Mouse (Mus musculus) liver, adult 2 months (tissue): ENCODE measurements around the gene Plcb3.

ENCODE experiments used
- CTCF ChIP-seq: fragments of 200-500 bp; IDR thresholded peaks from 2 replicates; pipeline ENCODE4 v1.5.1; 2011; ENCODE audit warnings: low read depth, low read length, control low read depth
- POLR2A ChIP-seq: fragments of 200-500 bp; IDR thresholded peaks from 2 replicates; pipeline ENCODE4 v1.6.1; 2011; ENCODE audit warnings: low read length, control low read depth; ENCODE audit not compliant: insufficient read depth; ENCODE audit errors: extremely low read depth

DNA sequence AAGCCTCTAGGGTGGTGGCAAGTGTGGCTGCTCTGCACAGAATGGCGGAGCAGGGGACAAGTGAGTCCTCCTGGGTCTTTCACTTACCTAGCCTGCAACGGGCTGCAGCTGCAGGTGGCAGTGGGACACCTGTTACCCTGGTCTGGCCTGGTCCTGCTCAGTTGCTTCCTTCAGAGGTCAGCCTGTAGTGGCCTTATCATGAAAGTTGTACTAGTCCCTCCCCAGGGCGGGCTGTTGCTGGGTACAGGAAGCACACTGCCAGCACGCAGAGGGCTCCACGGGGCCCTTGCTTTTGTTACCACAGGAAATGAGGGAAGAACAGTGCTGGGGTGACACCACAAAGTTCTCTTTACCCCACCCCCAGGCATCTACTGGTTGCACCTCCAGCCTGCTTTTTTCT, 42.9 kb upstream of the Plcb3 start, which contains the start of gene Fermt3:
- TF ChIP-seq CTCF, result no peak
- TF ChIP-seq POLR2A, result no peak
